Mouse (Mus musculus) megakaryocyte, embryonic 14.5 days (primary cell): Measurements from ENCODE around the gene Fhl5.

ENCODE experiments used
- FLI1 ChIP-seq: IDR thresholded peaks from 2 replicates; pipeline ENCODE4 v1.6.1; 2012; ENCODE audit warnings: low read length, inconsistent platforms, mixed read lengths
- GATA1 ChIP-seq: IDR thresholded peaks from 3 replicates; pipeline ENCODE4 v1.6.1; 2012; ENCODE audit warnings: mixed read lengths, low read length, inconsistent platforms, borderline replicate concordance

- TF ChIP-seq GATA1: no peak
- TF ChIP-seq FLI1: no peak
Measured at GRCm38 (mm10) chr4:25267144-25267543, 24.5 kb upstream of the Fhl5 start.
